Mouse (Mus musculus) cortical plate, adult 2 months (tissue): Measurements from ENCODE around the gene Tmem206.

Experiments used
- CTCF ChIP-seq: fragments of 200-500 bp; IDR thresholded peaks from 2 replicates; pipeline ENCODE4 v1.5.1; 2011; ENCODE audit warnings: mild to moderate bottlenecking, control low read depth, low read length; ENCODE audit not compliant: insufficient read depth; ENCODE audit errors: extremely low read depth
- POLR2A ChIP-seq: fragments of 200-500 bp; IDR thresholded peaks from 2 replicates; pipeline ENCODE4 v1.6.1; 2011; ENCODE audit warnings: mild to moderate bottlenecking, low read length, control low read depth; ENCODE audit not compliant: insufficient read depth; ENCODE audit errors: extremely low read depth

DNA sequence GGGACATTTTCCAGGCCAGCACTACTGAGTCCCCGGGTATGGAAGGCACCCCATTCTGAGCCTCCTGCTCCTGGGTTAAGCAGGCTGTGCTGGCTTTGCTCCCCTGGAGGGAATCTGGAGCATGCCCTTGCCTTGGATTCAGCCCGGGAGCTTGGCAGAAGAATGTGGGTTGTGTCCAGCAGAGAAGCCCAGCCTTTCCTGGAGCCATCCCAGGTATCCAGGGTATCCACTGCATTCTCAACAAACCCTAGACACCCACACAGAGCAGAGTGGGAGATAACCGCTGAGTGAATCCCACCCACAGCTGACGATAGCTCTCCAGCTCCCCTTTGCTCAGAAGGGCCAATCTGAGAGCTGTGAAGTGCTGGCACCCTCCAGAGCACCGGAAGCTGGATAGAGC is 29.3 kb upstream of the Tmem206 start:
- TF ChIP-seq CTCF (no peak), POLR2A (no peak)
